Mouse (Mus musculus) brown adipose tissue, adult 24 weeks (tissue): ENCODE measurements around the gene Zfp683. TPM values are rescaled to one million over a fixed set of nuclear protein-coding genes. Genes with fewer than 3 reads are reported as not detected.

Experiments used
- H3K27ac ChIP-seq: fragments of 200-500 bp; replicated peaks from 2 replicates; pipeline ENCODE4 v1.5.1; 2012; ENCODE audit warnings: low read depth, mild to moderate bottlenecking, low read length
- H3K4me1 ChIP-seq: fragments of 200-500 bp; 2 replicates; pipeline ENCODE4 v1.6.1; 2012; ENCODE audit warnings: low read length, mixed read lengths; ENCODE audit not compliant: control insufficient read depth, insufficient read depth, insufficient read length
- H3K4me3 ChIP-seq: fragments of 200-500 bp; 2 replicates; pipeline ENCODE4 v1.5.1; 2012; ENCODE audit warnings: low read depth, mild to moderate bottlenecking, low read length, moderate library complexity; ENCODE audit not compliant: insufficient read depth
- polyA plus RNA-seq: library from polyadenylated mRNA; stranded (reverse); fragments of >200 nt; gene quantifications from 2 replicates; pipeline ENCODE4 v1.2.4, GENCODE M21; 2012; ENCODE audit not compliant: missing spikeins, insufficient read depth, insufficient read length

Zfp683 gene
- polyA plus RNA-seq, 1 experiment: not detected

DNA sequence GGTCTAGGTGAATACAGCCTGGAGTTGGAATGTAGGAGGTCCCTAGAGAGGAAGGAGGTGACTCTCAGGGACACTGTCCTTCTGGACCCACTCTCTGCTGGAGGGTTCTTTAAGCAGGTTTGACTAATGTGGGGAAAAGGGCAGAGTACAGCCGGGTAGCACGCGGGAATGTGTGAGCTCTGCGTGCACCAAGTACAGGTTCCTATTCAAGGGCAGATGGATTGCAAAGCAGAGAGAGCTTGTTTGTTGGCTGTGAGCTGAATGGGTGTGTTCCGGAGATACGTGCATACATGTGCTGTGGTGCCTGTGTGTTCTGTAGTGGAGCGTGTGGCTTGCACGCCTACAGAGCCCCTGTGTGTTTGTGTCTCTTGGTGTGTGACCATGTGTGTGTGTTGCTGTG, 13.7 kb downstream of the Zfp683 start:
- Histone ChIP-seq H3K4me1 (no peaks in the 10 kb centered on the region), H3K27ac (no peak overlapping the region)

DNA sequence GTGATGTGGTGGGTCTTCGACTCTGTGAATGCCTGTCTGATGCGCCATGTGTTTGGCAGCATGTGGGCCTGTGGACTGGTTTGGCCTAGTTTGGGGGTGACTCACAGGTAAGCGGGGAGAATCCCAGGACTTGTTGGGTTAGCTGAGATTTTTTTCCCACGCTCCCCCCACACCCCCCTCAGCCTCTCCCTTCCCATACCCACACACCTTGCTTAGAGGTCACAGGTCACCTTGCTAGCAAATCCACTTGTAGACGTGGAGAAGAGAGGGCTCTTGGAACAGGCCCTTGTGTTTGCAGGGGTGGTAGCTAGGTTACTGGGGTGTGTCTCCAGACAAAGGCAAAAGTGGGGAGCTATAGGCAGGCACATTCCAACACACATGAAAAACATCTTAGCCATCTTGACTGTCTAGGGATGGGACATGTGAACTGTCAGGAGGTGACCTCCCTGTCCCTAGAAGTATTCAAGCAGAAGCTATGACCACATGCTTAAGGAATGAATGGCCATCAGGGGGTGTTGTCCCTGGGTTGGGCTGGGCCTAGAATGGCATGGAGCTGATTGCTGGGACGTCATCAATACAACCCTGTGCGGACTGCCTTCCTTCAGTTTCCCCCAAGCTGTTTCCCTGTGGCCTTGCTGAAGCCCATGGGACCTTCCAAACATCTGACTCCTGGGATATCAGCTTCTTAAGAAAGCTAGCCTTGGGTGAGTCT, 14.4 kb downstream of the Zfp683 start:
- Histone ChIP-seq H3K4me3 (no peak overlapping the region), H3K4me1 (no peaks in the 10 kb centered on the region), H3K27ac (no peak overlapping the region)

More for the DNA sequence above, 13.7 kb downstream of the Zfp683 start:
- no peak overlapping the region for H3K4me3 ChIP-seq

DNA sequence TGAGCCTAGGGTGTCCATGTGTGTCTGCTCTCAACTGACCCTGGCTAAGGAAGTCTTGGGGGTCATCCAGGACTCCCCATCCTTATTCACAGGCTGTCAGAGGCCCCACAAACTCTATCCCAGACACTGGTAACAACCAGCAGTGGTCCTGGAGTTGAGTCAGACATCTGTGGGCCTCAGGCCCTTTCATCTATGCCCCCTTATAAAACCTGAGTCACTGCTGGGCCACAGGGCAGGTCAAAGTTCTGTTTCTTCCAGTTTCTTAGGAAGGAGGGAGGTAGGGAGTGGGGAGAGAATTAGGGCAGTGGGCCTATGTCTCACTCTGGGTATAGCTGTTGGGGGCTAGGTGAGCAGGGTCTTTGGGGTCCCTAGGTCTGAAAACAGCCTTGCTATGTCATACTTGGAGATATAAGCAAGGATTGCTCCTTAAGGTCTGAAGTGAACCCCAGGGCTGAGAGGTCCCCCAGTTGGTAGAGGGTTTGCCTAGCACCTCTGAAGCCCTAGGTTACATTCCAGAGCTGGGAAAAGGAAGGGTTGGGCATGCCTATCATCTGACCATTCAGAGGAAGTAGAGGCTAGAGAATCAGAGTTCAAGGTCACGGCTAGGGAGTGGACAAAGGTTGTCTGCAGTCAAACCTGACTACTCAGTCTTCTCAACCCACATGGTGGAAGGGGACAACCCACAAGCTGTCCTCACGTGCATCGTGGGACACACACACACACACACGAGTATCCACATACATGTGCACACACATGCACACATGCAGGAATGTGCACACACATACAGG, 15.3 kb downstream of the Zfp683 start:
- no peaks in the 10 kb centered on the region for H3K4me1 ChIP-seq
- no peak overlapping the region for H3K27ac ChIP-seq
- no peak overlapping the region for H3K4me3 ChIP-seq

DNA sequence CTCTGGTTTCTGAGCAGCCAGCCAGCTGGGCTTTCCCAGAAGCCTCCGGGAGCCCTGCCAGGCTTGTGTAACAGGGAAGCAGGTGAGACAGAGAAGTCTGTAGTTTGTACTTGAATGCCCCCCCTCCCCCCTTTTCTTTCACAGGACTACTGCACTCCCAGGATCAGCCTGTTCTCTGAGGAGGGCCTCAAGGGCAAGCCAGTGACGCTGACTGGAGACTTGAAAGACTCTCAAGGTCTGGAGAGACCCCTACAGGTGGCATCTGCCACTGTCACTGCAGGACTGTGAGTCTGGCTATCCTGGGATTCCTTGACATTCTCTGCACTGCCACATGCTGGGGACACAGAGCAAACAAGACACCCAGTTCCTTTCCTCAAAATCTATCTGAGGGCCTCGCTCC, 25.1 kb downstream of the Zfp683 start:
- no peak overlapping the region for H3K4me3 ChIP-seq
- peaks cover 4% of the 10 kb centered on the region; the same call in 1 of the 2 replicates for H3K4me1 ChIP-seq
- no peak overlapping the region for H3K27ac ChIP-seq

DNA sequence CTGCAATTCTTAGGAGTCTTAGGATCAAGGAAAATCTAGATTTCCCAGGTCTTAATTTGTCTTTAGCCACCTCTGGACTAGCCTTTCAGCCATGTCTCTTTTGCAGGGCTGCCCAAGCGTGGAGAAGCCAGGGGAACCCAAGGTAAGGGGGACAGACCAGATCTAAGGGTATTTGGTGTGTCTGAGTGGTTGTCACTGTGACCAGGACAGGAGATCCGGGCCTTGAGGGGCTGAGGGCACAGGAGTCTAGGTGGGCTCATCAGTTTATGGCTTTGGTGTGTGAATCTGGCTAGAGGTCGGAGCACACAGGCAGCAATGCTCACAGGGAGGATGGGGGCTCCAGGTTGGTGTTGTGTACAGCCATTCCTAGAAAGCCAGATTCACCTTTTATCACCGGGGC, 27.0 kb downstream of the Zfp683 start:
- Histone ChIP-seq H3K4me1 (peaks cover 4% of the 10 kb centered on the region; the same call in 1 of the 2 replicates), H3K27ac (no peak overlapping the region), H3K4me3 (no peak overlapping the region)

DNA sequence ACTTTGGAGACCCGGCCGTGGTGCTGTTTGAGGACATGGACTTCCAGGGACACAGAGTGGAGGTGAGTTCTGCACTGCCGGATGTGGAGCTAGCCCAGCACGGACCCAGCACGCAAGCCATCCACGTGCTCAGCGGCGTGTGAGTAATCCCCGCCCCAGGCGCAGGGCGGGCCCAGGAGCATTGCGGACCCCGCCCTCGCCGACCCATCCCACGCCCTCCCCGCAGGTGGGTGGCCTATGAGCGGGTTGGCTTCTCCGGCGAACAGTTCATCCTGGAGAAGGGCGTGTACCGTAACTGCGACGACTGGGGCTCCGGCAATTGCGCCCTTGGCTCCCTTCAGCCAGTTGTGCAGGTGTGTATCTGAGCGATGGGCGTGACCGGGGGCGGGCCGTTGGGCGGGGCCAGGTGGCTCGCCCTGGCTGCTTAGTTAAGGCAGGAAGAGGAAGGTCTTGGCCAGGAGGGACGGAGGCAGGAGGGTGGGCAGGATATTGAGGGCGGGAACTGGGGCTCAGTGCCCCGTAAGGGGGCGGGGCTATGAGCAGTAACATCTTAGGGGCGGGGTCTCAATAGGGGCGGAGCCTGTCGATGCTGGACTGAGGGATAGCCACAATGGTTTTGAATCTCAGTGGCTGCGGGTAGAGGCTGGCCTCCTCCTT, 28.2 kb downstream of the Zfp683 start:
- no peak overlapping the region for H3K27ac ChIP-seq
- H3K4me1 ChIP-seq: peaks cover 4% of the 10 kb centered on the region; the same call in 1 of the 2 replicates
- peak overlapping the region; percentile 48 for H3K4me3 ChIP-seq

DNA sequence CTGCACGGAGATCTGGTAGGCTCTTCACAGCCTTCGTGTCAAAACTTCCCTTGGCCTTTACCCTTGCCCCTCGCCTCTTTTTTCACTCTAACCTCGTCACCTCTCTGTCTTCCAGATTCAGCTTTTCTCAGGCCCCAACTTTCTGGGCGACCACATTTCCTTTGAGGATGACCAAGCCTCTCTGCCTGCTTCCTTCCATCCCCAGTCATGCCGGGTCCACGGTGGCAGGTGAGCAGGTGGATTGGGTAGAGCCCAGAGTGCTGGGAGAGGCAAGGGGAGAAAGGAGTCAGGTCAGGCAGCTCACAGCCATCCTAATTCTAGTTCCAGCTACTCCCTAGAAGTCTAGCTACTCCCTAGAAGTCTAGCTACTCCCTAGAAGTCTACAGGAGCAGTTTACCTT, 28.8 kb downstream of the Zfp683 start:
- no peak overlapping the region for H3K4me3 ChIP-seq
- H3K27ac ChIP-seq: no peak overlapping the region

DNA sequence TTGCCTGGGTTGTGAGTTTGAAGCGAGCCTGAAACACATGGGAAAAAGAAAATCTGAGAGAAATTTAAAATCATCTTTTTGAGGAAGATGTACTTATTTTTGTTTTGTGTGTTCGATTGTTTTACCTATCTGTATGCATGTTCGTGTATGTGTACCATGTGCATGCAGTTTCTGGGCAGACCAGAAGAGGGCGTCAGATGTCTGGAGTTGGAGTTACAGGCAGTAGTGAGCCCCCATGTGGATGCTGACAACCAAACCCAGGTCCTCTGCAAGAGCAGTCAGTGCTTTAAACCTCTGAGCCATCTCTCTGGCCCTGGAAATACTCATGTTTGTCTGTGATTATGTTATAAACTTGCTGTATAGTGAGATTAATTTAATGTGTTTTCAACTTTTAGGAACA, 31.4 kb downstream of the Zfp683 start:
- peaks cover 4% of the 10 kb centered on the region; the same call in 1 of the 2 replicates for H3K4me1 ChIP-seq
- H3K27ac ChIP-seq: no peak overlapping the region
- H3K4me3 ChIP-seq: no peak overlapping the region

More for the DNA sequence above, 28.8 kb downstream of the Zfp683 start:
- peaks cover 4% of the 10 kb centered on the region; the same call in 1 of the 2 replicates for H3K4me1 ChIP-seq

DNA sequence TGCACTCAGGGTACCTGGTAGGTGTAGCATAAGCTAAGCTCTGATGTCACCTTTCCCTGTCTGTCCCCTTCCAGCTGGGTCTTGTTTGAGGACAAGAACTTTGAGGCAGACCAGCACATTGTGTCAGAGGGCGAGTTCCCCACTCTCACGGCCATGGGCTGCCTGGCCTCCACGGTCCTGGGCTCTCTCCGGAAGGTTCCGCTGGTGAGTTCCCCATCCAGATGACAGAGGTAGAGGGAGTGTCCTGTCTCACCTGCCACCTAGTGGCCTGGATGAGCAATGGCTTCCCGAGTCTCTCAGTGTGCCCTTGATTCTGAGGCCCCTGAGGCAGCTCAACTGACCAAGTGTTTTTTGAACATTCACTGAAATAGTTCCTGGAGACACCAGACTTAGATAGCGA, 33.8 kb downstream of the Zfp683 start:
- H3K4me3 ChIP-seq: no peak overlapping the region
- no peak overlapping the region for H3K27ac ChIP-seq
- H3K4me1 ChIP-seq: no peaks in the 10 kb centered on the region

DNA sequence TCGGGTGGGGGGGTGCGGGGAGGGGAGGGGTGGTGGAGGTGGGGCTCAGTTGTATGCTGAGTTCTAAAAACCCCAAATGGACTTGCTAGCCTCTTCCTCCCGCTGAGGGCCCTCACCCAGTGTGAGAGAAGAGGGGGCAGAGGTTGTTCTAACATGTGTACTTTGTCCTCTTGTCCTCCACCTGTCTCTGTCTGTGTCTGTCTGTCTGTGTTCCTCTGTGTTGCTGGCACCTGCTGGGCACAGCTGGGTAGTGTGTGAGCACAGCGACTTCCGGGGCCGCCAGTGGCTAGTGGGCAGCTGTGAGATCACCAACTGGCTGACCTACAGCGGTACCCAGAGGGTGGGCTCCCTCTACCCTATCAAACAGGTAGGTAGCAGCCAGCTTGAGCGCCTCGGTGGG, 35.4 kb downstream of the Zfp683 start:
- Histone ChIP-seq H3K4me1 (no peaks in the 10 kb centered on the region), H3K4me3 (no peak overlapping the region), H3K27ac (no peak overlapping the region)

DNA sequence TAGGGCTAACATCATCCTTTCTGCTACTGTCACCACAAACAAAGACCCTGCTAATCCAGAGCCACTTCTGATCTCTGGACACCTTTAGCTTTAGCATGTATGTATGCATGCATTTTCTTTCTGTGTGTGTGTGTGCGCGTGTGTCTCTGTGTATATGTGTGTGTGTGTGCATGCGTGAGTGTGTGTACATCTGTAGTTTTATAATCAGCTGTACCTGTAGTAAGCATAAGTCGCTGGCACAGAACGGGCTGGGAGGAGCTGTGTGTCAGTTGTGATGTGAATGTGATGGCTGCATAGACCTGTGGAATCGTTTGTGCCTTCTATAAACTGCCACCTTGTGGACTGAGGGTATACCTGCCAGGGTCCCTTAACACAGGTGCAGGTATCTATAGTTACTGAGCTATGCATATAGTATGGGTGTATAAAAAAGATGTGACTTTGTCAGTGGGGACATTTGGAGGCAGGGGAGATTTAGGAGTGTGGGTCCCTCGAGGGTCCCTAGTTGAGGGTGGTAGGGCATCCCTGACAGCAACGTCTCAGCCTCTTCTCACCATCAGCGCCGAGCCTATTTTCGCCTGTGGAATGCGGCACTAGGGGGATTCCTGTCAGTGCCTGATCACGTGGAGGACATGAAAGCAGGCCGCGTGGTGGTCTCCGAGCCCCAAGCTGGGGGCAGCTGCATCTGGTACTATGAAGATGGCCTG, 37.0 kb downstream of the Zfp683 start:
- no peak overlapping the region for H3K27ac ChIP-seq
- H3K4me1 ChIP-seq: no peaks in the 10 kb centered on the region
- no peak overlapping the region for H3K4me3 ChIP-seq

DNA sequence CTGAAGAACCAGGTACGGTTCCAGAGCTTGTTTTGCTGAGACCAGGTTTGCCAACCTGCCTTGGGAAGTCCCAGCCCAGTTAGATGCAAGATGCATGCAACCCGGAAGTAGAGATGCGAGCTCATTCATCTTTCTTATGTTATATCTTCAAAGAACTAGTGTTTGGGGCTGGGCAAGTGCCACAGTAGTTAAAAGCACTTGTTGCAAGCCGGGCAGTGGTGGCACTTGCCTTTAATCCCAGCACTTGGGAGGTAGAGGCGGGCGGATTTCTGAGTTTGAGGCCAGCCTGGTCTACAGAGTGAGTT, 37.5 kb downstream of the Zfp683 start:
- no peak overlapping the region for H3K4me3 ChIP-seq
- H3K4me1 ChIP-seq: no peaks in the 10 kb centered on the region
- no peak overlapping the region for H3K27ac ChIP-seq

DNA sequence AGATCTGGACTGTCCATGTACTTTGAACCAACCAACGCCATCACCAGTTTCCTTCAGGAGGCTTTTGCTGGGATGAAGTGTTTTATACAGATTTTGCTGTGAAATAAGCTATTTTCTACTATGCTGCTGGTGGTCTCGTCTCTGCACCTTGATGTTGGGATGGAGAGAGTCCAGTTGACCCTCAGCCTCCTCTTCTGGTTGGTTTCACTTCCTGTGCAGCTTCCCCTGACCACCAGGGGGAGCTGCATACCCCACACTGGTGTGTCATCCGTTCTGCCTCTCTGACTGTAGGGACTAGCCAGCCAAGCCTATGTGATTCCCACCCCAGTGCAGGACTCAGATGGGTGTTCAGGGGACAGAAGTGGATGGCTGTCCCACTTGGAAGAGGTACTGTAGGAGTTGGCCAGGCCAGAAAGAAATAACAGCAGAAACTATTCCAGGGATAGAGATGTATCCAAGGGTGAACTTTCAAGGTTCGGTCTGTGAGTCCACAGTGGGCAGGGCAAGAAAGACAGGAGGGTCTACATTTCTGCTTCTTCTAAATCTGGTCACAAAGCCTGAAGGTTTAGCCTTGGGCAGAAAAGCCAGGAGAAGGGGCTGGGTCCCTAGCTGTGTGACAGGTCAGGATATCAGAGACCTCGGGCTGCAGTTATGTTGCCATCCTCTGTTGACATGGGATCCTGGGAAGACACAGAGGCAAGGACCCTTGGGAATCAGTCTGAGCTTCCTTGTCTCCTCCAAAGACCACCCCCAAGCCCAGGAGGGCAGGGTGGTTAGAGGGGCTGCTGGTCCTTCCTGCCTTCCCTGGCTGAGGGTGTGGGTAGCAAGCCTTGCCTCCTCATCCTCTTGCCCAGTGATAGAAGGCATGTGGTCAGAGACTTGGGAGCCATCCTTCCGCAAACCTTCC, 39.0 kb downstream of the Zfp683 start:
- Histone ChIP-seq H3K4me1 (no peaks in the 10 kb centered on the region), H3K4me3 (no peak overlapping the region), H3K27ac (no peak overlapping the region)

DNA sequence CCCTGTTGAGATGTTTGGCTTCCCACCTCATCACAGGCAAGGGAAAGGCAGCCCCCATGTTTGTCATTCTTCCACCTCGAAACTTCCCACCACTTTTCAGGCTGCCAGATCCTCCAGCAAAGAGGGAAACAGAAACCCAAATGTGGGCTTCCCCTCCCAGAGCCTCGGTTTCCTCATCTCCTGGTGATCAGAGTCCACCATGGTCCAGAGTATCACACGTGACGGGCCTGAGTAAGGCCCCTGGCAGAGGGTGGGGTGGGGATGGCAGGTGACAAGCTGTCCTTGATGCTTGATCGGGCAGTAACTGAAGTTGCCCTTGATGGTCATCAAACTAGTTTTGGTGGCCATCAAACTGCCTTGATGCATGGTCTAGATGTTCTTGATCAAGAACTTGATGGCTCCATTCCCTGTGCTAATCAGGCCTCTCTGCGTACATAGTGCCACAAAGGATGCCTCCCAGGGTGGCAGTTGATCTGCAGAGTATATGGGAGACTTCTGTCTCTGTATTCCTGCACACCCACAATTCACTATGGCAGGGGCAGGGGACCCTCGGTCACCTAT, 40.4 kb downstream of the Zfp683 start:
- Histone ChIP-seq H3K27ac (0 out of 2 replicates have a peak overlapping the region, but pooled peaks have one; percentile 31), H3K4me3 (peak overlapping the region; percentile 39), H3K4me1 (no peaks in the 10 kb centered on the region)
